Comparison of ENCODE assay signal across 7 mouse cellular contexts in the genomic region with DNA sequence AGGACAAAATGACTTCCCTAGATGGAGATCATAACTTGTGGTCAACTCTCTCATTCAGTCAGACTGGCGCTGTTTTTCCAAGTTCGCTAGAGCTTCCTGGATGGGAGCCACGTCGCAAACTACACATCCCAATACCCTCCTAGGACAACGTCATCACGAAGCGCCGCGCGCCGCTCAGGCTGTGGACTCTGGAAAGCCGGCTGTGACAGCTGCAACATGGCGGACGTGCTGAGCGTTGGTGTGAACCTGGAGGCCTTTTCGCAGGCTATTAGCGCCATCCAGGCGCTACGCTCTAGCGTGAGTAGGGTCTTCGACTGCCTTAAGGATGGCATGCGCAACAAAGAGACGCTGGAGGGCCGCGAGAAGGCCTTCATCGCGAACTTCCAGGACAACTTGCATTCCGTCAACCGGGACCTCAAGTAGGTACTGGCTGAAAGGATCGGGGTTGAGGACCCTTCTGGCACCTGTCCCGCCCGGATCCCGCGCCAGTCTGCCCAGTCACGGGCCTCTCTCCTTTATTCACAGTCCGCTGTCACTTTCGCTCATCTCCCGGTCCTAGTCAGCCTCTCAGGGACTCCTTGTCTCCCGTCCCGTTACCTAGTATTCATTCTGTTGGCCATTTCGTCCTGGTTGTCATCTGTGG. TPM values are rescaled to one million over a fixed set of nuclear protein-coding genes. Genes with fewer than 3 reads are reported as not detected.
DNase-seq lines count a peak whose midpoint lies in the region; ATAC-seq lines count a peak whose summit lies in the region.

A gene (plus strand): TSS at position 191 of the 643 bp plus-strand sequence.

- peak; percentile 94 for DNase-seq in adrenal gland, adult 8-10 months
- peak; percentile 92 for DNase-seq in embryo, embryonic 9.5 days (ENCODE audit: extremely low spot score)
- DNase-seq in gastrocnemius, postnatal 4 days (ENCODE audit: low spot score in 2 of 2): peak; percentile 91 to 97
- peak; percentile 97 for DNase-seq in left cerebral cortex, postnatal 36 days (ENCODE audit: low spot score in 2 of 2)
- DNase-seq in midbrain, embryonic 11.5 days (ENCODE audit: low spot score, missing footprints): peak; percentile 99
- DNase-seq in skeletal muscle tissue, adult 2 months (ENCODE audit: low read depth, low spot score): peak; percentile 95

- H3K36me3 ChIP-seq in intestine, embryonic 16.5 days (ENCODE audit: control insufficient read depth, insufficient read depth, low read length): peaks cover 14% of the 10 kb centered on the region
- H3K36me3 ChIP-seq in midbrain, embryonic 11.5 days (ENCODE audit: control insufficient read depth, insufficient read depth, low read length): 0 out of 2 replicates have a peak, but pooled peaks cover 4% of the 10 kb centered on the region

- no peaks in the 10 kb centered on the region for H3K9me3 ChIP-seq in intestine, embryonic 16.5 days (ENCODE audit: control insufficient read depth, low read length)
- H3K9me3 ChIP-seq in midbrain, embryonic 11.5 days (ENCODE audit: control insufficient read depth, low read length): no peaks in the 10 kb centered on the region

- H3K4me3 ChIP-seq in intestine, embryonic 16.5 days (ENCODE audit: low read length): peak within 1 kb of the TSS; percentile 94
- peak within 1 kb of the TSS; percentile 77 for H3K4me3 ChIP-seq in midbrain, embryonic 11.5 days (ENCODE audit: low read depth, low read length)

- H3K4me2 ChIP-seq in intestine, embryonic 16.5 days (ENCODE audit: low read depth, low read length): peak within 1 kb of the TSS; percentile 87
- H3K4me2 ChIP-seq in midbrain, embryonic 11.5 days: peak within 1 kb of the TSS; percentile 89

- intact Hi-C loops in left cerebral cortex, postnatal 36 days (cut with DNase I): loop anchor here (5.0 kb wide), 2 partner anchors 94 to 131 kb away; a partner anchor contains a TSS

- peak within 1 kb of the TSS; percentile 79 for H3K9ac ChIP-seq in intestine, embryonic 16.5 days (ENCODE audit: low read depth, low read length)
- peak within 1 kb of the TSS; percentile 73 for H3K9ac ChIP-seq in midbrain, embryonic 11.5 days (ENCODE audit: low read length)

- H3K4me1 ChIP-seq in intestine, embryonic 16.5 days (ENCODE audit: control insufficient read depth, insufficient read depth, low read length): peaks cover 7% of the 10 kb centered on the region; the same call in 1 of the 2 replicates
- peaks cover 5% of the 10 kb centered on the region; the same call in 1 of the 2 replicates for H3K4me1 ChIP-seq in midbrain, embryonic 11.5 days (ENCODE audit: control insufficient read depth, insufficient read depth, low read length)

- ATAC-seq in intestine, embryonic 16.5 days: peak; percentile 98
- ATAC-seq in midbrain, embryonic 11.5 days (ENCODE audit: low FRiP score): peak; percentile 93

- no peaks in the 10 kb centered on the region for H3K27me3 ChIP-seq in intestine, embryonic 16.5 days (replicated peaks; ENCODE audit: control insufficient read depth, insufficient read depth, low read length)
- no peaks in the 10 kb centered on the region for H3K27me3 ChIP-seq in midbrain, embryonic 11.5 days (ENCODE audit: control insufficient read depth, insufficient read depth, low read length)

- WGBS in intestine, embryonic 16.5 days: under 1% methylated on average over 41 of the region's 41 CpGs
- 1% methylated on average over 41 of the region's 41 CpGs for WGBS in midbrain, embryonic 11.5 days

- H3K27ac ChIP-seq in intestine, embryonic 16.5 days (ENCODE audit: low read length): no peak within 1 kb of the TSS
- no peak within 1 kb of the TSS for H3K27ac ChIP-seq in midbrain, embryonic 11.5 days (ENCODE audit: low read depth, low read length)

RNA-seq across cellular contexts. Expression of the gene that starts here (rescaled TPM):
- 10 to 100 TPM; 25.7 to 34.7 (median 30.7) TPM for total RNA-seq in adrenal gland, adult 8-10 months (2022)
- 10 to 100 TPM; 23.7 to 24.3 TPM for total RNA-seq in gastrocnemius, postnatal 4 days (2021)
- polyA plus RNA-seq in intestine, embryonic 16.5 days (2015; fragmentation: Nextera tagmentation; extraction: Ambion mirVana): 35.9 and 41.4 TPM in 2 replicates
- 10 to 100 TPM; 36.4 to 40.4 TPM for total RNA-seq in left cerebral cortex, postnatal 36 days (2021)
- polyA plus RNA-seq in midbrain, embryonic 11.5 days (2014; fragmentation: Nextera tagmentation; extraction: Ambion mirVana): 67.5 and 68.4 TPM in 2 replicates
